Mouse (Mus musculus): ENCODE measurements at regions not wholly inside any gene's neighbourhood (a gene's known extent, or its start where the extent isn't known, plus 50 kb on each side); places are given as distances from the start of the nearest gene placed in this dataset.

GRCm38 (mm10) chrX:85481326-85481725, 92.5 kb upstream of the Tab3 start:
- no peak for TF ChIP-seq CTCF (IDR thresholded peaks at IDR 0.05; ENCODE audit: extremely low read depth, insufficient read depth, low read length)
- no peak for TF ChIP-seq POLR2A (IDR thresholded peaks at IDR 0.05; ENCODE audit: extremely low read depth, insufficient read depth, low read length)
- H3K4me3 ChIP-seq (ENCODE audit: insufficient read depth, low read length) = no peak overlapping the region
- no peak overlapping the region for H3K27ac ChIP-seq (ENCODE audit: insufficient read depth, low read length)
- H3K4me1 ChIP-seq (ENCODE audit: control insufficient read depth, insufficient read depth, low read length) = no peaks in the 10 kb centered on the region

- Histone ChIP-seq H3K4me1 (ENCODE audit: control insufficient read depth, insufficient read depth, low read length) (no peaks in the 10 kb centered on the region), H3K4me3 (ENCODE audit: insufficient read depth, low read length) (no peak overlapping the region), H3K27ac (ENCODE audit: insufficient read depth, low read length) (no peak overlapping the region)
- peak; percentile 13; the same call in 1 of the 2 replicates for TF ChIP-seq CTCF (IDR thresholded peaks at IDR 0.05; ENCODE audit: extremely low read depth, insufficient read depth, low read length)
- TF ChIP-seq POLR2A (IDR thresholded peaks at IDR 0.05; ENCODE audit: extremely low read depth, insufficient read depth, low read length) = no peak
These were observed 76.9 kb upstream of the Tab3 start for GRCm38 (mm10) chrX:85496943-85497342.

Data from cortical plate, adult 2 months (tissue).